Mouse (Mus musculus) hindbrain, postnatal 0 days (tissue): ENCODE measurements around the gene B3gnt8. TPM values are rescaled to one million over a fixed set of nuclear protein-coding genes. Genes with fewer than 3 reads are reported as not detected.
"Not testable (repeated sequence)": the region's sequence is repeated elsewhere in the genome, so short reads cannot be mapped to it uniquely, and the experiment has no call there.

Source experiments
- ATAC-seq: fragments of 200-750 bp; cut with Nextera tagmentation; 2 replicates; pipeline ENCODE4 v1.8.0; 2017; ENCODE audit warnings: mild to moderate bottlenecking, moderate TSS enrichment, moderate library complexity
- DNase-seq: peaks from one replicate; pipeline ENCODE4 v3.0.0-alpha.2; 2015; ENCODE audit warnings: low spot score
- H3K27ac ChIP-seq: fragments of 300-500 bp; sonication (generic); 2 replicates; pipeline ENCODE4 v1.5.1; 2014; ENCODE audit warnings: mild to moderate bottlenecking
- H3K27me3 ChIP-seq: fragments of 300-500 bp; sonication (generic); 2 replicates; pipeline ENCODE4 v1.6.1; 2014; ENCODE audit warnings: low read length, mixed read lengths; ENCODE audit not compliant: insufficient read depth
- H3K36me3 ChIP-seq: fragments of 300-500 bp; sonication (generic); 2 replicates; pipeline ENCODE4 v1.6.1; 2014; ENCODE audit warnings: low read length, mixed read lengths; ENCODE audit not compliant: insufficient read depth
- H3K4me1 ChIP-seq: fragments of 300-500 bp; sonication (generic); 2 replicates; pipeline ENCODE4 v1.6.1; 2014; ENCODE audit warnings: antibody characterized with exemption, low read length, mixed read lengths; ENCODE audit not compliant: insufficient read depth
- H3K4me2 ChIP-seq: fragments of 300-500 bp; sonication (generic); 2 replicates; pipeline ENCODE4 v1.6.1; 2014; ENCODE audit warnings: low read depth, mild to moderate bottlenecking, low read length, moderate library complexity, mixed read lengths
- H3K4me3 ChIP-seq: fragments of 300-500 bp; sonication (generic); 2 replicates; pipeline ENCODE4 v1.5.1; 2014; ENCODE audit warnings: low read length
- H3K9ac ChIP-seq: fragments of 300-500 bp; sonication (generic); replicated peaks from 2 replicates; pipeline ENCODE4 v1.6.1; 2014; ENCODE audit warnings: mild to moderate bottlenecking, low read length, moderate library complexity, mixed read lengths
- H3K9me3 ChIP-seq: fragments of 300-500 bp; sonication (generic); 2 replicates; pipeline ENCODE4 v1.6.1; 2016; ENCODE audit warnings: low read length, mixed read lengths
- CTCF ChIP-seq: IDR thresholded peaks from 2 replicates; pipeline ENCODE4 v1.5.1; 2016; ENCODE audit warnings: antibody characterized with exemption, control low read depth, low read depth
- WGBS: fragments of 180-500 bp; shearing (Covaris S2); extraction: QIAGEN DNeasy Blood & Tissue Kit; methylation state at CpG from one replicate; pipeline ENCODE4 v1.1.7; 2014; 5-methylcytosine and 5-hydroxymethylcytosine counted together
- polyA plus RNA-seq: library from polyadenylated mRNA; unstranded; fragments of >200 nt; fragmentation: Nextera tagmentation; extraction: Ambion mirVana; gene quantifications from 2 replicates; pipeline ENCODE4 v1.2.1, GENCODE M21; 2015
- total RNA-seq: library from RNA; depleted of rRNA; stranded (reverse); fragments of >200 nt; gene quantifications from 2 replicates; pipeline ENCODE4 v1.2.3, GENCODE M21; 2014; rRNA removed

Gene B3gnt8
- 0.14 and 1.2 TPM in 2 replicates for total RNA-seq
- polyA plus RNA-seq = 1.1 and 1.3 TPM in 2 replicates

GRCm38 (mm10) chr7:25626509-25627430, at the start of gene B3gnt8:
Gene B3gnt8 (plus strand): TSS chr7:25626654.
- 22% methylated on average over 28 of the region's 29 CpGs for WGBS
- Histone ChIP-seq H3K27me3 (no peaks in the 10 kb centered on the region), H3K27ac (no peak within 1 kb of the TSS), H3K9me3 (no peaks in the 10 kb centered on the region), H3K4me2 (peak within 1 kb of the TSS; percentile 49), H3K36me3 (peaks cover 29% of the 10 kb centered on the region), H3K9ac (no peak within 1 kb of the TSS; the same call in 1 of the 2 replicates), H3K4me3 (peak within 1 kb of the TSS; percentile 20), H3K4me1 (peaks cover 3% of the 10 kb centered on the region; the same call in 1 of the 2 replicates)
- peak; percentile 4; the same call in 1 of the 2 replicates for ATAC-seq
- TF ChIP-seq CTCF = no peak
- no peak for DNase-seq

- H3K27ac ChIP-seq, H3K4me2 ChIP-seq, H3K9me3 ChIP-seq, ATAC-seq, H3K4me3 ChIP-seq, H3K36me3 ChIP-seq, H3K4me1 ChIP-seq, H3K9ac ChIP-seq, H3K27me3 ChIP-seq, DNase-seq: not testable (repeated sequence)
- WGBS = 74% methylated on average over 12 of the region's 14 CpGs
These were observed 49.5 kb upstream of the B3gnt8 start for GRCm38 (mm10) chr7:25576793-25577437.

GRCm38 (mm10) chr7:25579441-25579840, 47.0 kb upstream of the B3gnt8 start:
- H3K36me3 ChIP-seq = no peaks in the 10 kb centered on the region
- no peaks in the 10 kb centered on the region for H3K27me3 ChIP-seq
- H3K9ac ChIP-seq = no peak overlapping the region
- ATAC-seq = no peak
- no peak overlapping the region for H3K4me2 ChIP-seq
- no peaks in the 10 kb centered on the region for H3K9me3 ChIP-seq
- DNase-seq = no peak
- H3K27ac ChIP-seq = no peak overlapping the region
- 86% methylated on average over 10 of the region's 10 CpGs for WGBS
- no peak for TF ChIP-seq CTCF
- H3K4me3 ChIP-seq = no peak overlapping the region
- H3K4me1 ChIP-seq = no peaks in the 10 kb centered on the region

GRCm38 (mm10) chr7:25582301-25582810, 44.1 kb upstream of the B3gnt8 start:
- Histone ChIP-seq H3K36me3 (no peaks in the 10 kb centered on the region), H3K27ac (no peak overlapping the region), H3K4me1 (no peaks in the 10 kb centered on the region), H3K4me2 (no peak overlapping the region), H3K27me3 (no peaks in the 10 kb centered on the region), H3K9ac (no peak overlapping the region), H3K9me3 (no peaks in the 10 kb centered on the region), H3K4me3 (no peak overlapping the region)
- TF ChIP-seq CTCF = no peak
- ATAC-seq (no peak), DNase-seq (no peak)
- WGBS = 92% methylated on average over 15 of the region's 15 CpGs

GRCm38 (mm10) chr7:25584651-25585050, 41.8 kb upstream of the B3gnt8 start:
- H3K9me3 ChIP-seq = no peaks in the 10 kb centered on the region

GRCm38 (mm10) chr7:25585351-25586204, 40.9 kb upstream of the B3gnt8 start:
- Histone ChIP-seq H3K36me3 (no peaks in the 10 kb centered on the region), H3K27ac (no peak overlapping the region), H3K4me2 (no peak overlapping the region), H3K4me3 (no peak overlapping the region), H3K9ac (no peak overlapping the region), H3K9me3 (no peaks in the 10 kb centered on the region), H3K27me3 (no peaks in the 10 kb centered on the region), H3K4me1 (no peaks in the 10 kb centered on the region)
- no peak for TF ChIP-seq CTCF
- WGBS = 79% methylated on average over 9 of the region's 9 CpGs
- ATAC-seq (no peak), DNase-seq (no peak)

More at GRCm38 (mm10) chr7:25584651-25585050, 41.8 kb upstream of the B3gnt8 start:
- Histone ChIP-seq H3K4me2 (no peak overlapping the region), H3K4me3 (no peak overlapping the region), H3K9ac (no peak overlapping the region), H3K36me3 (no peaks in the 10 kb centered on the region), H3K27me3 (no peaks in the 10 kb centered on the region), H3K27ac (no peak overlapping the region), H3K4me1 (no peaks in the 10 kb centered on the region)
- 83% methylated on average over 5 of the region's 5 CpGs for WGBS
- DNase-seq = no peak
- ATAC-seq = no peak
- TF ChIP-seq CTCF = no peak
